Mouse (Mus musculus) right cerebral cortex, postnatal 36 days (tissue): ENCODE results near the gene Tns3.
A peak's percentile ranks its signal among the peaks of the same experiment; 100 is the strongest.

Experiments used
- DNase-seq, 2 experiments: peaks; one replicate each; pipeline ENCODE4 v3.0.0; 2022; ENCODE audit warnings: low spot score in 2 of 2, mixed read lengths in 1 of 2

Gene Tns3

GRCm38 (mm10) chr11:8479313-8479712, 185.0 kb downstream of the Tns3 start:
- no peak for DNase-seq

GRCm38 (mm10) chr11:8473616-8474015, 190.7 kb downstream of the Tns3 start:
- no peak for DNase-seq

GRCm38 (mm10) chr11:8472439-8472838, 191.9 kb downstream of the Tns3 start:
- DNase-seq = no peak

DNA sequence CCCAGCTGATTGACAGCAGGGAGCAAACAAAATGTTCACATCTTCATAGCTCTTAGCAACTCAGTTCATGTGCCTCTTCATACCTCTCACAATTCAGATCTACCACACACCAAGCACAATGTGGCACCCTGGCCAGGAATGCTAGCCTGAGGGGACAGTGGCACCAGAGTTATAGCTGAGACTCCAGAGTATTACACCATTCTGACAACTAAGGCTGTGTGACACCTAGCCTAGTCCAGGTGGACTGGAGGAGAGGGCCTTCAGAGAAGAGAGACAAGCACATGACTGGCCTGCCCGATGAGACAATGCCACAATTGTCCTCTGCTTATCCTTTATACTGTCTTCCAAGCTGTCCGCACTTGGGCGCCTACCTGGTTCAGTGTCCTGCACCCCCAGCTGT, 192.8 kb downstream of the Tns3 start:
- DNase-seq = no peak

GRCm38 (mm10) chr11:8469537-8469936, 194.8 kb downstream of the Tns3 start:
- DNase-seq = no peak

DNA sequence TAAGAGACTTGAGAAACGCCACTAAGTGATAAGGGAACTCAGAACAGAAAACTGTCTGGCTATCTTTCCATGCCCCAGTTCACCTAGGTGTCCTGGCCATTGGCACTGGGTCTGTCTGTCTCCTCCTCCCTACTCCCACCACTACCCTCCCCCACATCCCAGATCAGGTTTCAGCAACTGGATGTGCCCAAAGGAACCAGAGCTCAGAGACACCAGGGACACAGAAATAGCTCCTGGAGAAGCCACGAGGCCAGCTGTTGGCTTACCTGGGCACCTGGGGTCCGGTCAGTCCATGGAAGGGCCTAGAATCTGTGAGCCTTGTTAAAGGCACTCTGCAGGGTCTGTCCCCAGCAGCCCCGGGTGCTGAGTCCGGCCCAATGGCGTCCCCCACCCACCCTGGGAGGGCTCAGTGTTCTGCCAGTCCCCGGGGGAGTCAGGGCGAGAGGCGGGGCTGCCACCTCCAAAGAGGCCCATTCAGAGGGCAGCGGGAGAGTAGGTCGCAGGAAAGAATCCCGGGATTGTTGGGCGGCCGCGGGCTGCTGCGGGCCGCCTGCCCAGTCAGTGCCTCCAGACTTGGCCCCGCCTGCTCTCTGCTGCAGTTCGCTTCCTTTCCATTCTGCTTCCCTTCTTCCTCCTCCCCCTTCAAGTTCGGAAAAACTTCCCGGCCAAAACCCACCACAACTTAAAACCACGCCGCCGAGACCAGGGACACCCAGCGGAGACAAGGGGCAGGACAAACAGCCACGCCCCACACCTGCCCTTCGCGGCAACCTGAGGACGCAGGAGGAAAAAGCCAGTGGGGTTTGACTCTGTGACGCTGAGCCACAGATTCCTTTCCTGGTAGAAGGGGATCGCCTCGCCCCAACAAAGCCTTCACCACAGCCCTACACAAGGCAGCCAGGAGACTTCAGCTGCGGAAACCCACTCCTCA, 195.9 kb downstream of the Tns3 start:
- DNase-seq = peak; percentile 69 to 70

GRCm38 (mm10) chr11:8467403-8468160, 196.8 kb downstream of the Tns3 start:
- no peak for DNase-seq

- DNase-seq = no peak
Measured at GRCm38 (mm10) chr11:8463866-8464265, 200.5 kb downstream of the Tns3 start.

GRCm38 (mm10) chr11:8462827-8463405, 201.4 kb downstream of the Tns3 start:
- no peak for DNase-seq

DNA sequence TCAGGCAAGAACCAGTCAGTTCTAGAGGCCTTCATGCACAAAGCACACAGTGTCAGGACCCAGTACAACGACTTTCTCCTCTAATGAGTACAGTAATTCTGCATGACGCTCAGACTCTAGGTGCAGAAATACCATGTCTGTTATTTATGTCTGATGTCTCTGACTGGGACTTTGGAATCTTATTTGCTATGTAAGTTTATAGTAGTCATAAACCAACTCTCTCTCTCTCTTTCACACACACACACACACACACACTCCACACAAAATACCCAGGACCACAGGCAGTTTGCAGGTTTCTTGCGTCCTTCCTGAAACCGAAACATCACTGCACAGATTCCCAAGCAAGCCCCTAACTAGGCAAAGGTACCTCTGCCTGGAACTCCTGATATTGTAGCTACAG, 203.5 kb downstream of the Tns3 start:
- no peak for DNase-seq

- DNase-seq = no peak
Measured at GRCm38 (mm10) chr11:8457951-8458350, 206.4 kb downstream of the Tns3 start.

DNA sequence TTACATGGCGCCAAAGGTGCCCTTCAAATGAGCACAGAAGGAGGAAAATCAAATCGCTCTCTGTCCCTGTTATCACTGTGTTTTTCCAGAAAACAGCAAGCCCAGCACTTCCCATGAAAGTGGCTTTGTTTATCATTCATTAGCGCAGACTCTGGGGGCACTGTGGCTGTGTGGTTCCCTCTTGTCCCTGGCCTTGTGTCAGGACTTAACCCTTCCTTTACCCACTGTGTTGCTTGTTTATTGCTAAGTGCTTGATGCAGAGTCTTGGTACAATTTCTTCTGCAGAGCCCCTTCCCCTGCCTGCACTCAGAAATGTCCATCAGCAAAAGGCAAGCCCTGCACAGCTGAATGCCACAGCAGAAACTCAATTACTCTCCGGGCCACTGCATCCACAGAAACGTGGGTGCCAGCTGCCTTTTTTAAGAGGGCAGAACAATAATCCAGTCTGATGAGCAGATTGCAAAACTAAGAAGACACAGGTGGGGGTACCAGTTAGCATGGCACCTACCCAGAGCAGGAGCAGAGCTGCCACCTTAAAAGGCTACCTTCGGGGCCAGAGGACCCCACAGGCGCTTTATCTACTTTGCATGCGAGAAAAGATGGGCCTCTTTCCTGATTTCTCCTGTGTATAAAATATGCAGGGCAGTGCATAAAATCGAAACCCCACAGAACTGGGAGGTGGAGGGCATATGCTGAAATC, 207.6 kb downstream of the Tns3 start:
- peak in 1 of 2 experiments; percentile 17 for DNase-seq

- DNase-seq = no peak
Measured at GRCm38 (mm10) chr11:8455650-8456049, 208.7 kb downstream of the Tns3 start.

- no peak for DNase-seq
Measured at GRCm38 (mm10) chr11:8453252-8453651, 211.1 kb downstream of the Tns3 start.

- DNase-seq = no peak
Measured at GRCm38 (mm10) chr11:8451597-8452201, 212.6 kb downstream of the Tns3 start.

DNA sequence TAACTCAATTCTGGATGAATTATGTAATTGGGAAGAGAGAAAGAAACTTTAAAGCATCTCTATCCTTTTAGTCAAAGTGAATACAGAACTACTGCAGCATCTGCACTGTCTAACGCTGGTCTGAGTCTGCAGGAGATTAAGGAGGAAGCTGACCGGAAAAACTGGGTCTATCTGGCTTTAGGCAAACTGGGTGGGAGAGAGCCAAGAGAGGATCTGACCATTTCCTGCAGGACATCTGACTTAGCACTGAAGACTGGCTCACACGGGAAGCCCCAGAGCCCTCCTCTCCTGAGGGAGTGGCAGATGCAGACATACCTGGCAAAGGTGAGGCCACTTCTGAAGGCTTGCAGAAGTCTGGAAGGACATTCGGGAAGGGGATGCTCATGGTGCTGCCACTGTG, 213.8 kb downstream of the Tns3 start:
- no peak for DNase-seq

- DNase-seq = peak; percentile 72 to 75
Measured at GRCm38 (mm10) chr11:8445915-8446356, 218.4 kb downstream of the Tns3 start.

DNA sequence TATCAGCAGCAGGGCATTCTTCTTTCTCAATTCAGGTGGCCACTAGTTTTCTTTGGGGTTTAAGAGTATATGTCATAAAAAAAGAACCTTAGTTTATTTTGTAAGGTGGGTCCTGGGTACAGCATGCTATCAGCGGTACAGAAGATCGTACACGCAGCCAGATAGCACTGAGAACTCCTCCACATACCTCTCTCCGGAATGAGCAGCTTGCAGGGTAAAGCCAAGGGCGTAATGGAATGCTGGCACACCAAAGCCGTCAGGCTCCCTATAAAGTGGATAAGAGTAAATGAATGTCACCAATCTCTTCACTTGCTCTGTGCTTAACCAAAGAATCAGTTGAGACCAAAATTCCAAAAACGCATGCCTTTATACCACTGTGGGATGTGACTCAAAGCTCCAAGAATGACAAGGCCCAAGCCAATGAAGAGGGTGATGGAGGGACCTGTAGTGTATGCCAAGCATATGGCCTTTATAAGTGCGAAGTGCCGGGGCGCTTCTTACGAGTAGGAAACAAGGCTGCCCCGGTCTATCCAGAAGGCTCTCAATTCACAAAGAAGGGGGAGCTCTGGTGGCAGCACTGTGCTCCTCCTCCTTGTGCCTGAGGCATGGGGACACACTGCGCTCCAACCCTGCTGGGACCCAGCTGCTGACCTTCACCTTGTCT, 219.4 kb downstream of the Tns3 start:
- DNase-seq = no peak

DNA sequence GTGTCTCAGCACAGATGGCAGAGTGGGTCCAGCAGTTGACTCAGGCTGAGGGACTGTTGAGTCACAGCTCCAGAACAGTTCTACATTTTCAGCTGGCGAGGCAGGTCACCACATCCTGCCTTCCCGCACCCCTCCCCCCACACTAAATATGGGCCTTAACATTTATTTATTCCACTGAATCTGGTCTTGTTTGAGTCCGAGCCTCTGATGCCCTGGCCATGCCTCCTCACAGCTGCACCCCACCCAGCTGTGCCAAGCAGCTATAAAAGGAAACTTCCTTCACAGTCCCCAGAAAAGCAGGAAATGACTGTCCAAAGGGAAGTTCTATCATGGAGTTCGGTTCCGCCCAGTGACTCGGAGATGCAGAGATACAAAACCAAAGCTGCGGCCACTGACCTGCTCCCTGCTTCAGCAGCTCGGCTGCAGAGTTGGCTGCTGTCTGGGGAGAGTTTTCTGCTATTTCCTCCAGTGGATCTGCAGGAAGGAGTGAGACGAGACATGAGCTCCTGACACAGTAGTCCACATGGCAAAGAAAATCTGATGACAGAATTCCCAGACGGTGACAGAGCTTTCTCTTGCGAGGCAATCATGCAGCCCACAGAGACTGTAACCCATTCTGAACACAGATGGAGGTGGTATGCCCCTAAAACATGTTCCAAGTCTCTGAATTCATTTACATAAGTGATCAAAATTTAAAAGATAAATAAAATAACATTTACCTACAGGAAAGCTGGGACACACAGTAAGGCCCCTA, 220.6 kb downstream of the Tns3 start:
- peak in 1 of 2 experiments; percentile 14 for DNase-seq

GRCm38 (mm10) chr11:8440706-8441105, 223.6 kb downstream of the Tns3 start:
- DNase-seq = no peak
